Mouse (Mus musculus) cerebellum, postnatal 4 days (tissue): ENCODE data around the gene Gm8281.
A peak's percentile ranks its signal among the peaks of the same experiment; 100 is the strongest.
"Not testable (repeated sequence)": the region's sequence is repeated elsewhere in the genome, so short reads cannot be mapped to it uniquely, and the experiment has no call there.

Experiments
- DNase-seq, 2 experiments: peaks; one replicate each; pipeline ENCODE4 v3.0.0; 2022; ENCODE audit warnings: low spot score in 2 of 2, mixed read lengths in 1 of 2

Gene Gm8281

DNA sequence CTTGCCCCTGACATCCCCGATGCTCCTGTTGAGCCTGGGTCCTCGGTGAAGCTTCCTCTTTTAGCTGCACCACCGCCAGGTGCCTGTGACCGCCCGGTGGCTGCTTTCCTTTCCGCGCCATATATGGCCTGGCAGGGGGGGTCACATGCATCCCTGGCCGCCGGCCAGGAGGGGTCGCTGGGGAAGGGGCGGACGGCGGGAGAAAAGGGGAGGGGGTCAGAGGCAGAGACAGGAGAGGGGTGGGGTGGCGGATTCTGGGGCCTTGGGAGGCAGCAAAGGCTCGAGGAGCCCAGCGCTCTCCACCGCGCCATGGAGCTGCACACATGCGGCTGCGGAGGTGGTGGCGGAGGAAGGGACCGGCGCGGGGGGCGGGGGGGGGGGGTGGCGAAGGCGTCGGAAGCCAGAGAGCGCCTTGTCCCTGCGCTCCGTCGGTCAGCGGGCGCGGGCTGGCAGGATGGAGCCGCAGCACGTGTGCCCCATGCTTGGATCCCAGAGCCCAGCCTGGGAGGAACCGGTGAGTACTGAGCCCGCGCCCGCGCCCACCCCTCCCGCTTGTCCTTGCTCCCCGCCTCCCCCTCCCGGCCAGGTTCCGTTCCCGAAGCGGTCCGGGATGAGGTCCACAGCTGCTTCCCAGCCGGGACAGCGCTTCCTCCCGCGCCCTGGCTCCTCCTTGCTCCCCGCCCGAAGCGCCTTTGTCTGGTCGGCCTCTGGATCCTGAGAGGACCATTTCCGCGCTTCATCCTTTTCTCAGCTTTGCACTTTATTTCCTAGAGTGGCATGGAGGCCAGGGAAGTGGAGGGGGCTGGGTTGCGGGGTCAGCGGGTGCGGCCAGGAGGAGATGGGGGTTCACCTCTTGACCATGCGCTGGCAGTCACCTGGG is at the start of gene Gm8281:
TSS of gene Gm8281 (plus strand) at position 430 of the 880 bp plus-strand sequence.
- DNase-seq: peak in 1 of 2 experiments; percentile 1

DNA sequence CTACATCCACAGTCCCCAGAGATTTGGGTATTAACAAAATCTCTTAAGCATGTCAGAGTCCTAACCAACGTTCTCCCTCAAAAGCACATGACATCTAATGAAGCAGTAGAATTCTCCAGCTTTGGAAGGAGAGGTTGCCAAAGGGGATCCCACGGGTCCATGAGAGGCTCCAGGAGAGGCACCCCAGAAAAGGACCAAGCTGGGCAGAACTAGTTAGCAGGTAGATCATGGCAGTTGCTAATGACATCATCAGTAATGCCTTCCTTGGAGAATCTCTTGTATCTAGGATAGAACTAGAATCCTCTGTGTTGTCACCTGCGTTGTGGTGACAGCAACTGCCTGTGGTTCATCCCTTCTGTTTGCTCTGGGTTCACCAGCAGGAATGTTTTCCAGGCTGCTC is 20.5 kb upstream of the Gm8281 start, which contains the start of gene 4930555G01Rik:
TSS of gene 4930555G01Rik (plus strand) at position 301 of the 400 bp plus-strand sequence.
- DNase-seq: not testable (repeated sequence)

DNA sequence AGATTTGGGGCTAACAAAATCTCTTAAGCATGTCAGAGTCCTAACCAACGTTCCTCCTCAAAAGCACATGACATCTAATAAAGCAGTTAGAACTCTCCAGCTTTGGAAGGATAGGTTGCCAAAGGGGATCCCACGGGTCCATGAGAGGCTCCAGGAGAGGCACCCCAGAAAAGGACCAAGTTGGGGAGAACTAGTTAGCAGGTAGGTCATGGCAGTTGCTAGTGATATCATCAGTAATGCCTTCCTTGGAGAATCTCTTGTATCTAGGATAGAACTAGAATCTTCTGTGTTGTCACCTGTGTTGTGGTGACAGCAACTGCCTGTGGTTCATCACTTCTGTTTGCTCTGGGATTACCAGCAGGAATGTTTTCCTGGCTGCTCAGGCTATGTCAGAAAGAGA is 60.4 kb downstream of the Gm8281 start, which contains the start of gene Gm8279:
TSS of gene Gm8279 (plus strand) at position 301 of the 400 bp plus-strand sequence.
- not testable (repeated sequence) for DNase-seq
